Mouse (Mus musculus): ENCODE results near the gene Cacna1c.

Cacna1c gene

DNA sequence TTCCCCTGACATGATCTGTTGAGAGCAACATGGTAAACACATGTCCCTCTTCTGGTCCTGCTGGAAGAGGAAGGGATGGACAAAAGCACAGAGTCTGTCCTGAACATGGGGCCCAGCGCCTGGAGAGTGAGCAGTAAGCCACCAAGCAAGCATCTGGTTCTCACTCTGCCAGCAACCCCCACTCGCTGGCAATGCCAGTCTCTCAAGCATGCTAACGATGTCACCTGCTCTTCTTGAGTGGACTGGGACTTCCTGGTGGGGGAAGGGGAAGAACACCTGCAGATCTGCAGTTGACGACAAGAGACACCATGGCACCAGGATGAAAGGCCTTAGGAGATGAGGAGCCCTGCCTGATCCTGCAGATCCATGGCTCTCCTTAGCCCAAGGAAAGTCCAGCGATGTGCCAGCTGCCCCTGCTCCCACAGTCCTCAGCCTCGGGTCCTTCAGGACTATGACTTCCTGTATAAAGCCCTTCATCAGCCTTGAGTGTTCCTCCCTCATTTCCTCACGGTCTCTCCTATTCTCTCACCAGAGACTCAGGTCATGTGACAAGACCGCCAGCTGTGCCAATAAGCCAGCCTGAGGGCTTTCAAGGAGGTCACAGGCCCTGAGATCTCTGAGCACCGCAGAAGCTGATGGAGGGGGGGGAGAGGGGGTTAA is 261.8 kb downstream of the Cacna1c start:
- in situ Hi-C loops (cut with MboI, MseI), result no loop called here

DNA sequence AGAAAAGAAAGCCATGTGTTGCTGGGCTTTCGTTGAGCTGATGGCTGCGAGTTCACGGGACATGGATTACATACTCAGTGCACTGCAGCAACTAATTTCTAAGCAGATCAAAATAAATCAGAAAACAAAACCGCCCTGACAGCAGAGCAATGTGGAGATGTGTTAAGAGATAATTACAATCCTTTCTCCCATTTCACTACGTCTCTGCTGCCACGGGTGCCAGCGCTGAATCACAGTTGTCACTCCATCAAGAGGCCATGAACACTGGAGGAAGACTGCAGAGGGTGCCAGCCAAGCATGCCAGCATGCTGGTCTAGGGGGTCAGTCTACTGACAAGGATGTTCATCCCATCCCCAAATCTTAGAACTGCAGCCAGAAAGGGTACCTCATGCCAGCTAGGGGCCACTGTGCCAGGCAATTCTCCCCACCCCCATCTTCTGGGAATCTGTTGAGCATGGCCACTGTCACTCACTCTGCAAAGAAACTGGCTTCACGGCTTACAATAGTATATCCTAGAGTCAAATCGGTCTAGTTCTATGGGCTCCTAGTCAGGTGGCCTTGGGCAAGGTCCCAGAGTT is 263.1 kb downstream of the Cacna1c start:
- in situ Hi-C loops (cut with MboI, MseI), result no loop called here

DNA sequence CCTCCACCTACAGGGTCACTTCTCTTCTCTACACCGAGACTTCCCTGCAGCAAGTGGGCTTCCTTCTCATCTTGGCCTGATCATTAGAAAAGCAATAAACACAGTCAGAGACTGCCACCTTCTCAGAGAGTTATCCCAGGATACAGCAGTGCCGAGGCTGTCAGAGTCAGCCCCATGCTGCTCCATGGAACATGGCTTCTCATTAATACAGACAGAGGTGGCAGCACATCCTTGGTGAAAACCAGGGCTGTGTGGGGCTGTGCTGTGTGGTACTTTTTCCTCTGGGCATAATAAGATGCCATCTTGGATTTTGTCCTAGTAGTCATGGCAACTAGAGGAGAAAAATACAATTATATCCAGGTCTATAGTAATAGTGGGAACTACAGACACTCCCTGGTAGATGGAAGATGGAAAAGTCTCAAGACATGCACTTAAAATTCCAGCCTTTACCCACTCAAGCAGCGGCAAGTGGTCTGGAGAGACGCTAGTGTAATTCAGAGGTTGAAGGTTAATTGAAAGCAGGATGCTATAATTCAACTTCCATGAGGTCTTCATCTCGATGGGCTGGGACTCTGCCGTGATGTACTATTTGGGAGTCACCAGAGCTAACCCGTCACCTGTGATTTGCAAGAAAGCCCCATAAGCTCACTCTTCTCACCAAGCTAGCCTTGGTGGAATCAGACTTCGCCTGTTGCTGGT is 264.1 kb downstream of the Cacna1c start:
- in situ Hi-C loops (cut with MboI, MseI), result no loop called here

DNA sequence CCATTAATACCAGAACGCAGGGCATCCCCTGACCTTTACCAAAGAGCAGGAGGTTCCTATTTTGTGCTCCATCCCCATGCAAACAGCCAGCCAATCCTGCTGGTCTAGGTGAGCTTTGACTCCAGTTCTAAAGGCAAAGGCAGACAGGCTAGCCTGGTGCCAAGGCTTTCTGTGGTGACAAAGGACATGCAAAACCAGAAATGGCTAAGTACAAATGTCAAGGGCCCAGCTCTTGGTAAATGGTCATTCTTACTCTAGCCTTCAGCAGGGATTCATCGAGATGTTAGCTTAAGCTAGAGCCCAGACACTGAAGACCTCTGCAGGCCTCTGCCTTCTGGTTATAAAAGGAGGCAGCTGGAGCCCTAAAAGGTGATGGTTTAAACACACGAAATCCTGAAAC is 269.5 kb downstream of the Cacna1c start:
- in situ Hi-C loops (cut with MboI, MseI), result loop anchor here in 1 of 2 experiments (5.0 kb wide), 1 partner anchor 171 kb away; no protein-coding TSS in a partner anchor

DNA sequence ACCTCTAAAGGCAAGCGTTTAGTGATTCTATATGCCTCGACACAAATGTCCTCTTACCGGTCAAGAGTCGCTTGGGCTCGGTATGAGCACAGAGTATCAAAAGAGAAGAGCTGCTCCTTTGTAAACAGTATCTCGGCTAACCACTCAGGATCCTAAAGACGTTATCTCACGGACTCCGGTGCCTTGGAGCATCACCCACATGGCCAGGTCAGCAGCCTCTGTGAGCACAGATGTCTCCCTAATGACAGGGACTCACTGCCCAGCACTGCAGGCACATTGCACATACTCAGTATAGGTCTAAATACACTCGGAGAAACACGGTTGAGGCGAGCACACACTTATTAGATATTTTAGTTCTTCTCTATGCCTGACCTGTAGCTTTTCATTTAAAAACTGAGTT is 271.8 kb downstream of the Cacna1c start:
- in situ Hi-C loops (cut with MboI, MseI), result loop anchor here in 1 of 2 experiments (5.0 kb wide), 1 partner anchor 173 kb away; no protein-coding TSS in a partner anchor

DNA sequence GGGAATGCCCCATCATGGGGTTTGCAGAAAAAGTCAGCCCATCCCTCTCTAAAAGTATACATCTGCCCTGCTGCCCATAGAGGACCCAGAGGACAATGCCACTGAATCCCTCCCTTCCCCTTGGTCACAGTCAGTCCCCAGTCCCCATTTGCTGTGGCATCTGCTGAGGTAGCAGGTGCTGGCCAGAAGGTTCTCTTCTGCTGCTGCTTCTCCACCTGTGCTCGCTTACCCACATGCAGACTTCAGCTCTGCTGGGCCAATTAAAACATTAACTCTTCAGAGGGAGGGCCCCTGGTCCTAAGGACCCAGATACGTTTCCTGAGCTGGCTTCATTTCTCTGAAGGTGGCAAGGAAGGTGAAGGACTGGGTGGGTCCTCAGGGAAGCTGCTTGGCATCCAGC is 272.3 kb downstream of the Cacna1c start:
- in situ Hi-C loops (cut with MboI, MseI), result loop anchor here in 1 of 2 experiments (5.0 kb wide), 1 partner anchor 173 kb away; no protein-coding TSS in a partner anchor

DNA sequence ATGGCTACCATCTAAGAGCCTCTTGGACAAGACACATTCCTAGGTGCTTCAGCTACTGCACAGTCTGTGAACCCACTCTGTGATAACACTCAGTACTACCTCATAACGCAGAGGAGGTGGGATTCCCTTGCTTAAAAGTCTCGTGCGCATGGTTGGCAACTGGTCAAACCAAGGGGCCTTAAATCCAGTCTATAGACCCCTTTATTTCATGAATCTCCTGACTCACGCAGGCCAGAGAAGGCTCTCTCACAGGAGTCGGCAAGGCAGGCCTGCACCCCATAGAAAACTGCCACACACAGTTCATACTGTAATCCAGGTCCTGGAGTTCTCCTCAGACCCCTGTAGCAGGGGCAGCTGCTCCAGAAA is 273.0 kb downstream of the Cacna1c start:
- in situ Hi-C loops (cut with MboI, MseI), result loop anchor here in 1 of 2 experiments (5.0 kb wide), 1 partner anchor 174 kb away; no protein-coding TSS in a partner anchor

DNA sequence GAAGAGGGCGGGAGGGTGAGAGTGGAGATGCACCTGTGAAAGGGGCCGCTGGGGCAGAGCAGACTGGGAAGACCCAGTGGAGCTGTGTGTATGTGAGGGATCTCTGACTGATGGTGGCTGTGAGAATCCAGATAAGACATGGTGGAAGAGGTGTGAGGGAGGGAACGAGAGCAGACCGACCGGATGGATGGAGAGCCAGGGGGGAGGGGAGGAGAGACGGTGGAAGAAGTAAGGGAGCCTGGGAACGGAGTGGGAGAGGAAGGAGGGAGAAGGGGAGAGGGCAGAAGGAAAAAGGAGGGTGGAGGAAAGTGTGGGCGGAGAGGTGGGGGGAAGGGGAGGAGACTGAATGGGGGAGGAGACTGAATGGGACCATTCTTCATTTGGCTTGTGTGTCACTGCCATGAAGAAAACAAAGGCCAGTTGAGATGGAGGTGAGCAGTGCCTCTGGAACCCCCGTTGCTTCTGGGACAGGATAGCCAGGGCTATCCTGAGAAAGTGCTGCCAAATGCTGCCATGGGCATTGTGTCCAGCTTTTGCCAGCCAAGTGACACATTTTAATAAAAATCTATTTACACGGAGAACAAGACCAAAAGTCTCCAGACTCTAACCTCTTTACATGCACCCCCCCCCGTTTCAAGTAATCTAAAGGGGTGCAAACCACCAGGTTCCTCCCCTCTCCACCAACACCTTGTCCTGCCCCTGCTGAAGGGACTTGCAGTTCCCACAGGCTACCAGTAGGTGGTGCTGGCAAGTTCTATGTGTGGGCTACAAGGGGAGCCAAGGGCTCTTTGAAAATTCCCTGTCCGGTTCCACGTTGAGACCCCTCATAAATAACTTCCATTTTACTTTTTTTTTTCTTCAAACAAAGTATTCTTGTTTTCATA is 273.6 kb downstream of the Cacna1c start:
- in situ Hi-C loops (cut with MboI, MseI), result loop anchor here in 1 of 2 experiments (5.0 kb wide), 1 partner anchor 175 kb away; no protein-coding TSS in a partner anchor

DNA sequence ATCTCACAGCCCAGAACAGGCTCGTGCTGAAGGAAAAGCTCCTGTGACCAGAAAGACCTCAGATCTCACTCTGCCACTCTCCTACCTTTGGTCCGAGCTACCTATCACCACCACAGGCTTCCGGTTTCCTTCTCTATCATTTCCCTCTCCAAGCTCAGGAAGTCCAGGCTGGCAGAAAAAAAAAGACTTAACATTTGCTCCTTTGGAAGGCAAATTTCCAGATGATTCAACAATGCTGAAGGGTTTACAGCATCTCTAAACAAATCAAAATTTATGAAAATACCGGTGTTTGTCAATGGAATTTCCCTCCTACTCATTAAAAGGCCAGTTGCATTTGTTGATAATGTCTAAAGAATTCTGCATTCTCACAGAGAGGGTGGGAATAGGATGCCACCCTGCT is 288.0 kb downstream of the Cacna1c start:
- in situ Hi-C loops (cut with MboI, MseI), result no loop called here

DNA sequence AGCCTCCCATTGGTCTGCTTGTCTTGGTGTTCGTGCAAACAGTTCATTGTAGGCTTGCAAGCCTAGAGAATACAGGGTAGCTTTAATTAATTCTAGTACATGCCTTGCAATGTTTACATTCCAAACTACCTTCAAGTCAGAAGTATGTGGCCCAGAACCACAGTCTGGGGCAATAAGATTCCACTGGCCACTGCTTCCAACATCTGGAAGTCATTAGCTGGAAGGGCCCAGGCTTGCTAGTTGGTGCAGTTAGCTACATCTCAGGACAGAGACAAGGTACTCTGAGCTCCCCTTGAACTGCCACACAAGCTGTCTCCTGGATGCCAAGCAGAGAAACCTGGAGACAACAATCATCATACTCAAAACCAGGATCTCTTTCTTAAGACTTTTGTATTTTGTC is 288.5 kb downstream of the Cacna1c start:
- in situ Hi-C loops (cut with MboI, MseI), result no loop called here

DNA sequence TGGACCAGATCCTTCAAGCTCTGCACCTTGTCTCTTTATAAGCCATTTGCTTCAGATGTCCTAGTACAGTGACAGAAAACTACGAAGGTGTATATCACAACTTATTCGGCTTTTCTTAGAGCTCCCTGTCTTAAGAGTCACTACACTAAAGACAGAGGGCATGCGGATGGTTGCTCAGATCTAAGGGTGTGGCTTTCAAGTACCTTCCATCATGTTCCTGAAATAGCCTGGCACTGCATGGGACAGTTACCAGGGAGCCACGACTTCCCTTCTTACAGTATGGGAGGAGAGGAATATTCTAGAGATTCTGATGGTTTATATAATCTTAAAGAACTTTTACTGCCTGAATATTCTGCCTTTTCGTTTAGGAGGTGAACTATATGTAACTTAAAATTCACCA is 289.3 kb downstream of the Cacna1c start:
- in situ Hi-C loops (cut with MboI, MseI), result no loop called here

DNA sequence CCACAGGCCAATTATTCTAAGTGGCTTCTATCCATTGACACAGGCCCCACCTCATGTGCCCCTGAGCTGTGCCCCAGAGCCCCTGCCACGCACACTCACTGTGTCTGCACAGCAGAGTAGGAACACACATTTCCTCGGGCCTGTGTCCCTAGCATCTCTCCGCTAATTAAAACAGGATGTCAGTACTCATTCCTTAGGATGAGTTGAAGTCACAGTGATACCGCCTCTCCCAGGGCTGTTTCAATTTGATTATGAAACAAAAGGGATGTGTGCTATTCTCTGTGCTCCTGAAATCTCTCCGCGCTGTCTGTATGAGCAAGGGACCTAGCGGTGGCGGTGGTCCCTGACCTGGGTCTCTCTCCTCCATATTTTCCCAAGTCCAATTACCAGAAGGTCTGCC is 296.5 kb downstream of the Cacna1c start:
- in situ Hi-C loops (cut with MboI, MseI), result no loop called here

DNA sequence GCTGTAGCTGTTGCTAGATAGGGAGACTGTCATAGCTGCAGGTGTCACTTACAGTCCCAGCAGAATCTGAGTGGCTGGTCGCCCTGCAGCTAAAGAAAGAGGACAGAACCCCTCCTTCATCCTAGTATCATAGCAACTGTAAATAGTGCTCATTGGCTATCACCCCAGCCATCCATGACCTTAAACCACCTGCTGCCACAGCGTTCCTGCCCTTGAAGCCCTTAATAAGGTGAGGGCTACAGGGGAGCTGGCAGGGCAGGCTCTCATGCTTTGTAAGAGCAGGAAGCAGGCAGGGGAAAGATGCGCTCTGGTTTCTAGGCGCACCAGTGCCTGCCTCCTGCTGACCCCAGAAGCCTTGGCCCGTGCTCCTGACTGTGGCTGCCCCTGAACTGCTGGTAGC is 299.1 kb downstream of the Cacna1c start:
- in situ Hi-C loops (cut with MboI, MseI), result no loop called here

DNA sequence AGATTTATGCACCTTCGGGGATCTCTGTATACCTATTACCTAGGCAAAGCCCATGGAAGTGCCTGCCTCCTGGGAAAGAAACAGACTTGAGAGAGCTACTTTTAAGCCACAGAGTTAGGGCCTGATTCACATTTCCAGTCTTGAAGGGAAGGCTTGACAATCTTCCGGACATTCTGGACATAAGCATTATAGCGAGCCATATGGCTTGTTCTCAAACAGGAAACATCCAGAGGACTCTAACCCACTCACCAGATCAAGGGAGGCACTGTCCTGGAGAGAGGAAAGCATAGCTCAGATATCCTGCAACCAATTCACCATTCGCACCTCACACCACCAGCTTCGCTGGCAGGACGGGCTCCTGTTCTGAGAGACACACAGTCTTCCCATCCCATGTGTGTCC is 302.2 kb downstream of the Cacna1c start:
- in situ Hi-C loops (cut with MboI, MseI), result no loop called here

DNA sequence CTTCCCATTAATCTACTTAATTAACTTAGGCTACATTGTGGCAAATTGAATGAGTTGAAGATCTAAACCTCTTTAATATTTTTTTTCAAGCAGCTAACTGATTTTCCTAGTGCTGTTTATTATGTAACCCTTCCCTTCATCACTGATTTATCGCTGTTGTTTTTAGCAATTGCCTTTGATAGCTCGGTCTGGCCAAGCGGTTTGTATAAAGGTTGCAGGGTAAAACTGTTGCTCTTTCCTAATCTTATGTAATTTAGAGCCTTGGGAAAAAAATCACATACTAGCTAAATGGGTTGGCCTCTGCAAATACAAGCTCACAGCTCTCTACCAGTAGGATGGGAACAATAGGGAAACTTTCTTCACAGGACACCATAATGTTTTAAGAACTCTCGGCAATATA is 306.8 kb downstream of the Cacna1c start:
- in situ Hi-C loops (cut with MboI, MseI), result no loop called here

DNA sequence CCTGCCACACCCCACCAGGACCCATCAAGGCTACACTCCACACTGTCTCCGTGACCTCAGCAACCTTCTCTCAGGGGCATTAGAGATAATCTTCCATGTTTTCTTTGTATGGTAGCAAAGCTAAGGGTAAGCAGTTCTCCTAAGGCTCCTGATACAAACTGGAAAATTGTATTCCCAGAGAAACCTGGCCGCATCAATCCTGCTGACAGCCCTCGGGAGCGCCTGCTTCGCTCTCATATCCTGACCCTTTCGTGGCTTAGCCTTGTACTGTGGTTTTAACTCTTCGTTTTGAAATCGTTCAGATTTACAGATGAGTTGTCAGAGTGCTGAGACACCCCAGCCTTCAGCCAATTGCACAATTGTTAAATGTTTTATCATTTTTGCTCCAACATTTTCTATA is 309.2 kb downstream of the Cacna1c start:
- in situ Hi-C loops (cut with MboI, MseI), result no loop called here

DNA sequence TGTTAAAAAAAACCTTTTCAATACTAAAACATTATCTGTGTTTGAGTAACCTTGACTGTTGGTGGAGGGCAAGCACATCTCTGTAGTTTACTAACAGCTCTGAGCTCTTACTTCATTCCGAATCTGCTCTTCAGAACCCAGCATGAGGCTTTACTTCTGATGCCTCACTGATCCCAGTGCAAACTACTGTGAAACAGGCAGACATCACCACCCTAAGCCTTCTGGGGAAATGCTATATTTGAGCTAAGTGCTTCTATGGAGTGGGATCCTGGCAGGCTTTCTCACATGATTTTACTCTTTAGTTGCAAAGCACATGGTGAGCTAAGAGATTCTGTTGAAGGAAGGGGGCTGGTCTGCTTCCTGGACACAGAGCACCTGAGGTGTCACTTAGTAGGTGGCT is 311.3 kb downstream of the Cacna1c start:
- in situ Hi-C loops (cut with MboI, MseI), result no loop called here

DNA sequence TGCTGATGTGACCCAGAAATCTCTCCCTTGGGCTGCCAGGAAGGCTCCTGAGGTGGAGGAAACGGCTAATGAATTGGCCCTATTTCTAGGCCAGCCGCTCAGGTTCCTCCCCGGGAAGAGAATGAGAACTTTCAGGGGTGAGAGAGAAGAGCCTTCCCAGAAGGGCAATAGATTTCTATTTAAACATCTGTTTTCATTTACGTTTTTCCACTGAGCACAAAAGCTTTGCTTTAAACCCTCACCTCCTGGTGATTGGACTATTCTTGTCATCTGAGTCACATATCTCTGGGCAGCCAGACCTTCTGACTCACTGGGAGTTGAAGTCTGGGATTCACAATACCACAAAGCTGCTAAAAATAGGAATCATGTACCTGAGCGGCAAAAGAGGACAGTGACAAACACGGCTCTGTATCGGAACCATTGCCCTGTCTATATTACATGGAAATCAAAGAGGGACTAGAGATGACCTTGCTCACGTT is 312.1 kb downstream of the Cacna1c start:
- in situ Hi-C loops (cut with MboI, MseI), result no loop called here

DNA sequence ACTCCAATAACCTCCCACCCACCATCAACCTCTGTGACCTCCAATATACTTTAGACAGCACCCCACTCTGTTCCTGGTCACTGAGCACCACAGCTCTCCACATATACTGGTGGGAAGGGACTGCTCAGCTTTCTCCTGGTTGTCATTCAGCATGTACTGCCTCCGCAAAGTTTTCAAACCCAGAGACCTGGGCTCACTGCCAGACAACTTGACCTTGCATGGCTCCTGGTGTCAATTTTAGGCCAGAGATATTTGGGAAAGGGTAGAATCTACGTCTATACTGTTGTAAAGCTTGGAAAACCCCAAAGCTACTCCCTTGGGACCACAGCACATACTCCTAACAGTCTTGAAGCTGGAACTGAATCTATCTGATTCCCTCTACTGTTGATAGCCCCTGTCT is 320.0 kb downstream of the Cacna1c start:
- in situ Hi-C loops (cut with MboI, MseI), result no loop called here

DNA sequence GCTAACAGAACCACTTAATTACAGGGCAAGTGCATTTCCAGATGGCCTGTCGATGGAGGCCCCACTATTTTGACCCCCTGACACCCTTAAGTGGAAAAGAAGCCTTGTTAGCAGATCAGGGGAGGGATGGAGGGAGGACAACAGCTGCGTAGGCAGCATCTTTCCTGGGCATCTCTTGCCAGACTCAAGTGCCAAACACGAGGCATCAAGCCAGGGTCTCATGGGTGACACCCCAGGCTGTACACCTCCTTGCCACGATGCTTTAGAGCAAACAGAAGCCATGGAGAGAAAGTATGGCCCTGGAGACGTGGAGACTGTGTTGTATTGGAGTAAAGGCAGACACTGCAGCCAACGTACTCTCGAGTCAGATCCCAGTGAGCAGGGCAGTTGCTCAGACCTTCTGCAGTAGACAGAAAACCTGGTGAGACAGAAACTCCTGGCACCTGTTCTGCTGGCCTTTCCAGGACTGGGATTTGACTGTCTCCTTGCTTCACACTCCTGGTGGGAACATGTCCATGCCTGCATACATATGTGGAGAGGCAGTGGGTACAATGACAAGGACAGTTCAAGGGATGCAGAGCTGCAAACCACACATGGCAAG is 325.9 kb downstream of the Cacna1c start:
- in situ Hi-C loops (cut with MboI, MseI), result no loop called here

DNA sequence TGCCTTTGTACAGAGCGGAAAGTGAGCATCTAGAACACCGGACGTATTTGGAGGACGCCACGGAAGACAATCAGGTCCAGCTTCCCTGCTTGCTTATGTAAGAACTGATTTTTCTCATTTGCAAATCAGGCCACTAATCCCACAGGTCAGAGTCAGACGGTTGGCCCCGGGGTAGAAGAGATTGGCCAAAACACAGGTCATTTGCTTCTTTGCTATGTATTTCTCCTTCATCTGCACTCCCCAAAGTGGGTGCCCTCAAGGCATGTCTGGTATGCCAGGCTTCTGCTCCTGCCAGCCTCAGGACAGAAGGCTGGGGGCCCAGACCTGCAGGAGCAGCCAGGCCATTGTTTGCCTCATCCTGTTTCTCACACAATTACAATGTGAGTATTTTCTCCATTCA is 328.8 kb downstream of the Cacna1c start:
- in situ Hi-C loops (cut with MboI, MseI), result no loop called here
